Mouse (Mus musculus) heart, adult 9 months (tissue): ENCODE results near the gene L3mbtl4.

ENCODE experiments used
- DNase-seq, 2 experiments: peaks; one replicate each; pipeline ENCODE4 v3.0.0; 2022; ENCODE audit warnings: low spot score in 2 of 2

L3mbtl4 gene

DNA sequence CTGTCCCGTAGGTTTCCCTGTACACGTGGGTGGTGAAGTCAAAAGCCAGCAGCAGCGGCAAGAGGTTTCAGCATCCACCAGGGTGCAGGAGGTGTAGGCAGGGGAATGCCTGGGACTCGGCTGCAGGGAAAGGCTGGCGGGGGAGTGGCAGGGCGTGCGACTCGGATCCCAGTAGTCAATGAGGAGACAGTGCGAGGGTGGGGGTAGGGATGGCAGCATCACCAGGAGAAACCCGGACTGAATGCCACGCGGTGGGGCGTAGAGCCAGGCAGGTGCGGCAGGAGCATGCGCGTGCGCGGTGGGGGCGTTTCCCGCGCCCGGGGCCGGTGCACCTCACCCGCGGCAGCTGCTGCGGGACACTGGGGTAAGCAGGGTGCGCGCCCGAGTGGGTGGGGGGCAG is at the start of gene L3mbtl4:
Gene L3mbtl4, plus strand, starts transcription at position 271 of the 400 bp plus-strand sequence.
- no peak for DNase-seq

DNA sequence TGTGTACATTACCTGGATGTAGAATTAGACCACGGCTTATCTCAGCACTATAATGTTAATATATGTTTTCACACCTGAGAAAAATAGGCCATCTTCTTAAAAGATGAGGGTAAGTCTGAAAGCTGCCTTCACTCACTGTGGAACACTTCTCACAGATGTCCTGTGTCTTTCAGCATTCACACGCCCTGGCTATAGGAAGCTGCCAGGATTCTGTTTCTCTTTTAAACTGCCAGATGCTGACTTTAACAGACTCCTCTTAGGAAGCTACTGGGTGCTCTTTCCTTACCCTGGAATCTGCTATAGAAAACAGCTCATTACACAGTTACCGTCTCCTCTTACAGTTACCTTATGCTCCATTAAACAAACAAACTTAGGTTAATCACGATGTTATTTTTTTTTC is 43.1 kb upstream of the L3mbtl4 start:
- DNase-seq, result no peak

DNA sequence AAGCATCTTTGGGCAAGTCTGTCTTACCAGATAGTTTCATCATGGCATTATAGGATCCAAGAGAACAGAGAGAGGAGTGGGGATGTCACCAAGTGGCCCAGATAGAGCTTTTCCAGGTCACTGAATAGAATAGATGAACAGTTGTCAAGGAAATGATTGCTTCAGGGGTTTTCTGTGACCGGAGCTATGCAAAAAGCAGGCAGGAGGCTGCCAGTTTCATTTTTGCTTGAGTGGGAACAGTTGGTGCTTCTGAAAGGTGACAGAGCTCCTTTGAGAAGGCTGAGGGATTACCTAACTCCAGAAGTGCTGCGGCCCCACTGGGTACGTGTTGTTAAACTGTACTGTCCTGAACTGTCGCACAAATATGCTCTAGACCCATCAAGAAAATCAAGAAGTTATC is 38.2 kb upstream of the L3mbtl4 start:
- DNase-seq, result no peak

DNA sequence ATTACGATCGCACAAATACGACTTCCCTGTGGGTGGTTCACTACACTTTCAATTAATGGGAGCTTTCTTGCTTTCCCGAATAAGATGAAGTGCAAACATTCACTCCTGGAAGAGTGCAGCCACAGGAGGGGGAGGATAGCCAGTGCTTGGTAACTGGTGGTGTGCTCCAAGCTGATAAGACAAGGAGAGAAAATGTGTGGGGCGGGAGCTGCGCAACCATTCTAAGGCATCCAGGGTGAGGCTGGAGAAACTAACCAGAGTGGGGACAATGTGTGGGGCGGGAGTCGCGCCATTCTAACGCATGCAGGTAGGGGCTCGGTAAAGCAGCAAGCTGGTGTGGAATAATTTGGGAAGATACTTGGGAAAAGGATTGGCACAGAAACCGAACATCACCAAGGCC is 36.6 kb upstream of the L3mbtl4 start:
- no peak for DNase-seq

DNA sequence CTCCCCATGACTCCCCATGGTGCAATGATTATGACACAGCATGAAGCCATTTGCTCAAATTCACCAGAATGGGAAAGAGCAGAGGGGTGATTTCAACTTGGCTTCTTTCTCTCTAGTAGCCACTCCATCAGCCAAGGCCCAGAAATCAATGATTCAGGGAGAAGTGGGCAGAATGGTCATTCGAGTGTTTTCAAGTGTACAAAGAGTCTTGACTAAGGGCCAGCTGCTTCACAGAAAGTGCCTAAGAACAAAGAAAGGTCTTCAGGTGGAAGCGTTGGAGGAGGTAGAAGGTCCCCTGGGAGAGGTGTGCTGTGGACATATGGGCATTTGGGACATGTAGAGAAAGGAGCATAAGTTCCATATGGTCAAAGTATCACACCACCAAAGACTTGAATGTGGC is 33.4 kb upstream of the L3mbtl4 start:
- DNase-seq, result no peak

DNA sequence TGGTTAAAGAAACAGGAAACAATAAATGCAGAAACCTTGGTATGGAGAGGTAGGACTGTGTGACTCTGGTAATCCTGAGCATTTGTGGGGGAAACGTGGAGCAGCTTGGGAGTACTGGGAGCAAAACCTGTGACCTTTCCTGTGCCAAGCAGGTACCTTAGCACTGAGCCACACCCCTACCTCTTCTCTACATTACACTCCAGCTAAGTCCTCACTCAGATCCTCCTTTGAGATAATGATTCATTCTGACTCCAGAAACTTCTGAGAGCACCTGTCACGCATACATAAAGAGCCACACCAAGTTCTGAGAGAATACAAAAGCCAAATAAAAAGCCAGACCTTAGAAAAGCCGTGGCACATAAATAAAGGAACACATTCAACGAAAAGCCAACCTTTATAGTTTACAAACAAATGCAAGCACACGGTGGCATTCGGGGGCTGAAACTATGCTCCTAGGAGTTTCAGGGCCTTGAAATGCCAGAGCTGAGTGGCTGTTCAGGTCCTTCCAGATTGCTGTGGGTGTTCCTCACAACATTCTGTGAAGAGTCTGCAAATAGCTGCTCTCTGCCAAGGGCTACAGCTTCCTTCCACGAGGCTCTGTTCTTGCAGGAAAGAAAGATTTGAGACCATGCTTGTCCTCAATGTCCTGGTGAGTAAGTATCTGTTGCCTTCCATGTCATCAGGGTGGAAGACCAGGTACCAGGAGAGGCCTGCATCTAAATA is 8.6 kb upstream of the L3mbtl4 start:
- no peak for DNase-seq

DNA sequence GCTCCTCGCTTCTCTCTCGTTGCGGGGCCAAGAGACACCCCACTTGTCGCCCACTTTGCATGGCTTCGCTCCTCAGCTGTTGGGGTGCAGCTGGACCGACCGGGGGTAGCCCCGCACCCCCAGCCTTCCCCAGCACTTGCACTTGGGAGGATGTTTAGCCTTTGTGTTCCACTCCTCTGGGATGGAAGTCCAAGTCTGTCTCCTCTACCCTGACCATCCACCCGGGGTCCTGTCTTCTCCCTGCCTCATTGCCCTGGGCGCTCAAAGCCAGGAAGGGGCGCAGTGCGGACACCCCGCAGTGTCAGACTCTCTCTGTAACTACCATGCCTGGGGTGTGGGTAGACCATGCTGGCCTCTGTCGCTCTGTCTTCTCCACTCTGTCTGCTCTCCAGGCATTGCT is 357 bp downstream of the L3mbtl4 start:
- DNase-seq, result no peak

DNA sequence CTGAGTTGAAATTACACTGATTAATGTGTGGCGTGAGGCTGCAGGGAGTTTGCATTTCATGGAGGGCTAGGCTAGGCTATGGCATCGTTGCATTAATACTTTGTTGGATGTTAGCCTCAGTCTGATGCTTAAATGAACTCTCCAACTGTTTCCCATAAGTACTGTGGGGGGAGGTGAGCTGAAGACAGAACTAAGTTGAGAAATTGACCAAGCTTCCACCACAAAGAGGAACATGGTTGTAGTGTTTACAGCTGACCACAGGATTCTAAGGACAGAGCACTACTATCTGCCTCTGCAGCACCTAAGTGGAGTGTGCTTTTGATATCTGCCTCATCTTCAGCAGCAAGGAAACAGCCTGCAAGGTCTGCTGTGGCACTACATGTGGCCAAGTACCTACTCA is 1.5 kb downstream of the L3mbtl4 start:
- no peak for DNase-seq

DNA sequence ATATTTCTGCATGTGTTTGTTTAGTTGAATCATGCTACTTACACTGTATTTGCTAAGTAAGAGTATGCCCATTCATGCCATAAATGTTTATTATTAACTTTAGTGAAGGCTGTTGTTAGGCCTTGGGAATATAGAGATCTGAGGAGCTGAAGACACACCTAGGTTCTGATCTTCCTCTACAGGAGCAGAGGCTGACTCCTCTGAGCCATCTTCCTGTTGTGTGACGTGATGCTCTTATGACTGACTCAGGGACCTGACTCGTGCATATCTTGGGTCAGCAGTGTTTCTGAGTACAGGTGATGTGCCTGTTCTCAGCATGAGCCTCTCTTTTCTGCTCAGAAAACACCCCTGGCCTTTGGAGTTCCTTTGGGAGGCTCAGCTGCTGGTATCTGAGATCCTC is 7.3 kb downstream of the L3mbtl4 start:
- no peak for DNase-seq

DNA sequence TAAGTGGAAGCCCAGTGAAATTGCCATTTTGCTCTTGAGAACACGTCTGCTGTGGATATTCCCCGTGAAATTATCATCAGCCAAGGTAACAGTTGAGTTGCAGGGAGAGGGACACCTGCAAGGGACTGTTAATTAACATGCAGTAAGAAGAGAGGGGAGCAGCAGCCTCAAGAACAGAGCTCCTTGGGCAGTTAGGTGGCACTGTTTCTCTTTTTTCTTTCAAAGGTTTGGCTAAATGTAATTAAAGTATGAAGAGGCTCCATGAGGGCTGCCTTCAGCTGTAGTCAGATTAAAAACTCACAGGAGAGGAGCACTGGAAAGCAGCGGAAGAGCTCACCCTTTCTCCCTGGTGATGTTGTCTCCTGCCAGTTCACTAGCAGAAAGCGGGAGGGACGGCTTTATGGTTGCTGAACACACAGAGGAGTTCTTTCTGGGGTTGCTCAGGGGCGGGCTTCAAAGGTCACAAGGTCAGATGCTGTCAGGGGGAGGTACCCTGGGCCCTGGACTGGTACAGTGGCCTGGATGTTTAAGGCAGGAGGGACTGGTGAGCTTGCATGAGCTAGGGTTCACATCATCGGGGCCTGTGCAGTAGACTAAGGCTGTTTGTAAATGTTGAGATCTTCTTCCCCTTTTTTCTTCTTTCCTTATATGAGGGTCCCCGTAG is 11.7 kb downstream of the L3mbtl4 start:
- DNase-seq, result no peak

DNA sequence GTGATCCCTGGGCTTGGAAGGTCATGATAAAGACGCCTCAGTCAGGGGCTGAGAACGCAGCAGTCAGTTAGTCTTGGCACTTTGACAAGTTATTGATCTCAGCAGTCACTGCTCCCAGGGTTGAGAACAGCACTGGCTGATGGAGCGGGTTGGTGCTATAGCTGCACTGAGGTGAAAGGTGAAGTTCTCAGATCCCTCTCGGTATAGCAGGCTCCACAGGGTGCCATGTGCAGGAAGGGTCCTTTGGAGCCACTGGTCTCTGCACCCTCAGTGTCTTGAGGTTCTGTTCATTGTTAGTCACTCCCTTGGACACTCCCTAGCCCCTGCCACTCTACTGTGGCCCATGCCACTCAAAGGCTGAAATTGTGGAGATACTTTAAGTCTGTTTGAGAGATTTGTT is 14.5 kb downstream of the L3mbtl4 start:
- DNase-seq, result no peak

DNA sequence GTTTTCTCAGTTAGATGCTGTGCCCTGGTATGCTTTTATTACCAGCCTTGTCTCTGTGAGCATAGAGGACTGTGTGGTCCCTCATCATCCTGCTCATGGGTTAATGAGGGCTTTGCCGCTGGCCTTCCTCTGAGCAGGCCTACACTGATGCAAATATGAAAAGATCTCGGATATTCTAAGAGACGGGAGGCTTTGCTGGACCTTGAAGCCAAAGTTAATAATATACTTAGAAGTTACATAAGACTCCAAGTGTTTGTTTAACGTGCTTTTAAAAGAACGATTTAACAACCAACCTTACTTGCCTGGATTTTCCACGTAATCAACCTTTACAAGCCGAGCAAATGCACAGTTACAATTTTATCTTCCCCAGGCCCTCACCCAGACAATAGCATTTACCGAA is 15.1 kb downstream of the L3mbtl4 start:
- no peak for DNase-seq

DNA sequence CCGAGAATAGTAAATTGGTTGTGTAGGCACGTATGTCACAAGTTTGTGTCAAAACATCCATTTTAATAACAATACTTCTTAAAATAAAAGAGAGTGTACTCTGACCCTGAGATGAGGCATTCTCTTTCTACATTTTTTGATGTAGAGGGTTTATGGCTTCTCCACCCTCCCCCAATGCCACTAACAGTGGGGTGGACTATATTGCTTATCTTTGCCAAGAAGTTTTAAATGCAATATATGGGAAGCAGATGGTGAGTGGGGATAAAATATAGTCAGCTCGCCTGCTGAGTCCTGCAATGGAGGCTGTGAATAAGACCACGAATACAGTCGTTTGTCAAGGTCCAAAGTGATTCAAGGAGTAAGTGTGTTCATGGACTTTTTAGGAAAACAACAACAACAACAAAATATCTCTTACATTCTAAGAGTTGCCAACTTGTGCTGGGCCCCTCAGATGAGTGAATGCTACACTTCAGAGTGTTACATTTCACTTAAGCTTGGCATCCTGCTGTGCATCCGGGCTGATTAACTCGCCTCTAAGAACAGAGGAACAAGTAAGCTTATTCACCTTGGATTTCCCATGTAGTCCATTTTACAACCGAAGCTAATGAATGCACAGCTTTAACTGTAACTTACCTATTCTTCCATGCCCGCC is 18.2 kb downstream of the L3mbtl4 start:
- no peak for DNase-seq

DNA sequence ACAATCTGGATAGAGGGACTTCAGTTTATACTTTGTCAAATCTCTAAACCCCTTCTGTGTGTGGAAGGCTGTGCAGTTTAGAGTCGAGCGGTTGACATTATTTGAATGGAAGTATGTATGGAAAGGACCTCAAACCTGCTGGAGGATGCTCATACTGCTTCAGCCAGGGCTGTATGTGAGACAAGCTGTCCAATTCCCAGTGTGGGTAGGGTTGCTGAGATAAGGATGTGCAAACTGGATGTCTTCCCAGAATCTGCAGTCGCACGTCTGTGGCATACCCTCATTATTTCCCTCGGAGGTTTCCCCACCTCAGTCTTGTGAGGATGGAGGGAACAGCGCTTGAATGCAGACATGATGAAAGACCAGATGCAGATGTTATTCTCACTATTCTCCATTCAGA is 34.8 kb downstream of the L3mbtl4 start:
- DNase-seq, result no peak

DNA sequence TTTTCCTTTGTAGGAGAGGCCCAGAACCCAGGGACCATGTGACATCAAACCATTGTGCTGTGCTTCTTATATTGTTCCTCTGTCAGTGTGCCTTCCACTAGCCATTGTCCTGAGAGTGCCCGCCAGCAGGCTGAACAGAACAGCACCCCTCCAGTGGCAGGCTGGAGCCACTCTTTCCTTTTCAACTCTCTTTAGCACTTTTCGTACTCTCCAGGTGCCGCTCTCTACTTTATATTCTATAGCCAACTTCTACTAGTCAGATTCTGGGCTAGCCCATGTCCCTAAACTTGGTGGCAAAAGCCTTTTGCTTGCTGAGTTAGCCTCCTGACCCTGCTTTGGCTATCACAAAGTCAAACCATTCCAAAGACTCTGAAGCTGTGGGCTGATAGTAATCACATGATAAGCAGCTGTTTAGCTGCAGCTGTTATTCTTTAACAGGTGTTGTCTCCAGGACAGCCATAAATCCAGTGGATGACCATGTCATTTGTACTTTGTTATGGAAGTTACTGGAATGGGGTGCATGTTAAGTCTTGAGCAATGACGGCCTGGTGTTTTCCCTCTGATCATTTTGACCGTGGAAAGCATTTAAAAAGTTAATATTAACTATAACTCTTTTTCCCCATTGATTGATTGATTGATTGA is 38.8 kb downstream of the L3mbtl4 start:
- no peak for DNase-seq

DNA sequence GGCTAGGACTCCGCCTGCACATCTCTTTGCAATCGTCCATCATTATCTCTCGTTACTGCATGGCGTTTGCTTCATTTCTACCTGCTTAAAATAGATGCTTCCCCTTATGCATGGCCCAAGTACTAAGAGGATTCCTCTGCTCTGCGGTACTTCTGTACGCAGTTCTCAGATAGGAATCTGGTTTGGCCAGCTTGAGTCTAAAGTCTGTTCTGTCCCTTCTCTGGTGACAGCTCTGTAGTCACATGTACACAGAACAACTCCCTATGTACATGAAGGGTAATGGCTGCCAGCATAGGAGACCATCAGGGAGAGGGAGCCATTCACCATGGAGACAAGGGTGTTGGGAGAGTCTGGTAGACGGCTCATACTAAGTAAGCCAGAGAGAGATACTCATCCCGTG is 47.3 kb downstream of the L3mbtl4 start:
- DNase-seq, result no peak

DNA sequence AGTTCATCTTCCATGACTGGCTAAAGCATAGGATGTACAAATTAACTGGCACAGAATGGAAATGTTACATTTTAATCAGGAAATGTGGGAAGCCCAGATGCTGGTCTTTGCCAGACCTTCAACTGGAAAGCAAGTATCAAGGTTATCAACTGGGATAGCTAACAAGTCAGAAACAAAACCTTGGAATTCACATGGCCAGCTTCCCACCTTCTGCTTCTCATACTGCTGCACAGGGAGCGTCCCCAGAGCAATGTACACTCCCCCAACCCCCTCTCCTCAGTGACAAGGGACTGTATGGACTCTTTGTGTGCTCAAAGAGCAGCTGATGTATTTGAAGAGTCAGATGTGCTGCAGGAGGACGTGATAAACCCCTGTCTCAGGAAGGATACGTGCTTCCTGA is 49.0 kb downstream of the L3mbtl4 start:
- DNase-seq, result no peak

DNA sequence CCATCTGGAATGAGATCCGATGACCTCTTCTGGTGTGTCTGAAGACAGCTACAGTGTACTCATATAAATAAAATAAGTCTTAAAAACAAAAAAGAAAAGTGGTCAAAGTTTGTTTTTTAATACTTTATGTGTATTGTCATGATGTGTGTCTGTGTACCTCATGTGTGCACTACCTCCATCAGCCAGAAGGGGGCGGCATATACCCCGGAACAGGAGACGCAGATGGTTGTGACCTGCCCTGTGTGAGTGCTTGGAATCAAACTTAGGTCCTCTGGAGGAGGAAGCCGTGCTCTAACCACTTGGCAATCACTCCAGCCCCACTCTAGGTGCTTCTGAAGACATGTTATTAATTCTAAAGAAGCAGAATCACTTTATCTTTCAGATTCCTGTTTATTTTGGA is 58.6 kb downstream of the L3mbtl4 start:
- no peak for DNase-seq

DNA sequence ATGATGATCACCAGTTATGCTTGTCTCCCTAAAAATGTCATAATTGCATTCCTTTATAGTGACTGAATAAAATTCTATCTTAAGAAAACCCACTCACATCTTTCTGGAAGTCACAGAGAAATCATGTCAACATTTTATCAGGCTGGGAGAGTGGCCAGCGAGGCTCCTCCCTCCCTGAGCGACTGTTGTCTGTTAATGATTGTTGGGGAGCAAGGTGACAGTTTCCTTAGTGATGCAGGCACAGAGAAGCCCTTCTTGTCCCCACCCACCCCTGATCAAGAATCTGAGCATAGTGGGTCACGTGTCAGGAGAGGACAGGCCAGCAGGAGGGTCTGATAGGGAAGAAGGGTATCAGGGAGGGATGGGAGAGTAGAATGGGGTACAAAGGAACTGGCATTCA is 59.8 kb downstream of the L3mbtl4 start:
- no peak for DNase-seq

DNA sequence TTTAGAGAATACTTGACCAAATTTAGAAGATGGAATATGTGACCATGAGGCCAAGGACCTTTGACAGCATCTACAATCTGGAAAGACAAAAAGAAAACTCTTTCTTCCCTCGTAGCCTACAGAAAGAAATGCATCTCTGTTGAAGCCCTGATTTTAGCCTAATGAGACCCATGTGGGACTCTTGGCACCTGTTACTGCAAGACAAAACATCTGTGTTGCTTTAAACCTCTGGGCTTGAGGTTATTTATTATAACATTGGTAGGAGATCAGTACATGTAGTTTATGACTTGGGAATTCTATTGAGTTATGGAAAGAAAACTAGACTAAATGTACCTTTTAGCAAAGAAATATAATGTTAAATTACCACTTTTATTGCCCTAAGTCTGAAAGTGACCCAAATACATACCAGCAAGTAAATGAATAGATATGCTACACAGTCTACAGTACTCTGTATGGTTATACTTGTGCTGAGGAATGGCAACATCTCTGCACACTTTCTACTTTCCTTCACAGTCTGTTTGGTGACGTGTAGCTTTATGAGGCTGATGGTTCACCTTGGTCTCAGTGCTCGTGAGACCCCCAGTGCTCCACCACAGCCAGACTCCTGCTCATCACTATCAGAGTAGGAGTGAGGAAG is 65.4 kb downstream of the L3mbtl4 start:
- DNase-seq, result no peak

DNA sequence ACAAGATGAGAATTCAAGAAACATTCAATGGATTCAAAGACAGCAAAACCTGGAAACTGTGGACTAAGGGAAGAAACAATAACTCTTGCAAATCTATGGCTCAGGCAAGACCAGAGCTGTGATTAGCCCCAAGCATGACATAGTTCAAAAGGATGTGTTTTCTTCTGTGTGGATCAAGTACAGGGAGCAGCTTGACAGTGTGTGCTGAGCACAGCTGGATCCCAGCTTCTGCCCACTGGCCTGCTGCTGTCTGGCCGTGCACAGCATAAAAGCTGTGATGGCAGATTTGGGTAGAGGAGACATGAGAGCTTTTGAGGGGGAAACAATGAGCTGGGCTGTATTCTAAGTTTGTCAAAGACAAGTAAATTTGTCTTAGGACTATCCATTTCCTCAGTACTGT is 84.1 kb downstream of the L3mbtl4 start:
- no peak for DNase-seq

DNA sequence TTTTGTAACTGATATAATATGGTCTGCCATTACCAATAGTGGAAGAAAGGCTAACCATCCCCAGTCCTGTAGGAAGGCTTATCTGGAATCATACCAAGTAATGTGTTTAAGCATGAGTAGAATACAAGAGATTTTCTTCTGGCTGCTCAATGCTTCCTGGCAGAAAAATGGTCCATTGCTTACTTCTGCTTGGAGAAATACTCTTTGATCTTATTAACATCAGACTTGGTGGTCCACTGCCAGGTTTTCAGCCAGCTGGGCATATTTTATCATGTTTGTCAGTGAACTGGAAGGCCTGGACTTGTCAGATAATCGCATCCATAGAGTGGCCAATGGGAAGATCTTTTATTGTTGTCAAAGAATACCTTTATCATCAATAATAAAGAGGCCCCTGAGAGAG is 97.5 kb downstream of the L3mbtl4 start:
- no peak for DNase-seq
